Mouse (Mus musculus) T-helper 2 cell (primary cell): Measurements from ENCODE around the gene Efna5.

ENCODE experiments used
- in situ Hi-C: fragments of 300-600 bp; cut with MboI, MseI; formaldehyde crosslinking; loops from one replicate; pipeline ENCODE4 v1.15.1; 2025; ENCODE audit warnings: high pct_unique_total_duplicates

Gene Efna5

GRCm38 (mm10) chr17:62752381-62752889 lies 128.7 kb downstream of the Efna5 start:
- in situ Hi-C loops, result loop anchor here (10.0 to 25.0 kb wide), 2 partner anchors 58 to 960 kb away; no protein-coding TSS in a partner anchor

- in situ Hi-C loops, result loop anchor here (10.0 to 25.0 kb wide), 2 partner anchors 56 to 962 kb away; no protein-coding TSS in a partner anchor
These were observed 130.5 kb downstream of the Efna5 start for GRCm38 (mm10) chr17:62750647-62751046.

- in situ Hi-C loops, result no loop called here
These were observed 132.1 kb downstream of the Efna5 start for GRCm38 (mm10) chr17:62748803-62749619.

- in situ Hi-C loops, result no loop called here
These were observed 133.7 kb downstream of the Efna5 start for GRCm38 (mm10) chr17:62747381-62747780.

- in situ Hi-C loops, result no loop called here
These were observed 134.3 kb downstream of the Efna5 start for GRCm38 (mm10) chr17:62746827-62747226.

GRCm38 (mm10) chr17:62745286-62745685 lies 135.8 kb downstream of the Efna5 start:
- in situ Hi-C loops, result no loop called here

GRCm38 (mm10) chr17:62744239-62744638 lies 136.9 kb downstream of the Efna5 start:
- in situ Hi-C loops, result no loop called here

GRCm38 (mm10) chr17:62741702-62742101 lies 139.4 kb downstream of the Efna5 start:
- in situ Hi-C loops, result no loop called here

GRCm38 (mm10) chr17:62741020-62741419 lies 140.1 kb downstream of the Efna5 start:
- in situ Hi-C loops, result no loop called here

GRCm38 (mm10) chr17:62739993-62740392 lies 141.1 kb downstream of the Efna5 start:
- in situ Hi-C loops, result no loop called here

- in situ Hi-C loops, result no loop called here
These were observed 143.7 kb downstream of the Efna5 start for GRCm38 (mm10) chr17:62737404-62737803.

- in situ Hi-C loops, result no loop called here
These were observed 145.2 kb downstream of the Efna5 start for GRCm38 (mm10) chr17:62735943-62736342.

- in situ Hi-C loops, result no loop called here
These were observed 146.2 kb downstream of the Efna5 start for GRCm38 (mm10) chr17:62734901-62735300.

- in situ Hi-C loops, result no loop called here
These were observed 147.1 kb downstream of the Efna5 start for GRCm38 (mm10) chr17:62734067-62734466.

- in situ Hi-C loops, result no loop called here
These were observed 151.2 kb downstream of the Efna5 start for GRCm38 (mm10) chr17:62729754-62730470.

GRCm38 (mm10) chr17:62728142-62728917 lies 152.8 kb downstream of the Efna5 start:
- in situ Hi-C loops, result no loop called here

GRCm38 (mm10) chr17:62726102-62726501 lies 155.0 kb downstream of the Efna5 start:
- in situ Hi-C loops, result no loop called here

GRCm38 (mm10) chr17:62722962-62723361 lies 158.2 kb downstream of the Efna5 start:
- in situ Hi-C loops, result no loop called here

- in situ Hi-C loops, result no loop called here
These were observed 159.5 kb downstream of the Efna5 start for GRCm38 (mm10) chr17:62721595-62721994.

GRCm38 (mm10) chr17:62720740-62721450 lies 160.2 kb downstream of the Efna5 start:
- in situ Hi-C loops, result no loop called here
